ENCODE assay signal across 1 mouse cellular context in the genomic region with DNA sequence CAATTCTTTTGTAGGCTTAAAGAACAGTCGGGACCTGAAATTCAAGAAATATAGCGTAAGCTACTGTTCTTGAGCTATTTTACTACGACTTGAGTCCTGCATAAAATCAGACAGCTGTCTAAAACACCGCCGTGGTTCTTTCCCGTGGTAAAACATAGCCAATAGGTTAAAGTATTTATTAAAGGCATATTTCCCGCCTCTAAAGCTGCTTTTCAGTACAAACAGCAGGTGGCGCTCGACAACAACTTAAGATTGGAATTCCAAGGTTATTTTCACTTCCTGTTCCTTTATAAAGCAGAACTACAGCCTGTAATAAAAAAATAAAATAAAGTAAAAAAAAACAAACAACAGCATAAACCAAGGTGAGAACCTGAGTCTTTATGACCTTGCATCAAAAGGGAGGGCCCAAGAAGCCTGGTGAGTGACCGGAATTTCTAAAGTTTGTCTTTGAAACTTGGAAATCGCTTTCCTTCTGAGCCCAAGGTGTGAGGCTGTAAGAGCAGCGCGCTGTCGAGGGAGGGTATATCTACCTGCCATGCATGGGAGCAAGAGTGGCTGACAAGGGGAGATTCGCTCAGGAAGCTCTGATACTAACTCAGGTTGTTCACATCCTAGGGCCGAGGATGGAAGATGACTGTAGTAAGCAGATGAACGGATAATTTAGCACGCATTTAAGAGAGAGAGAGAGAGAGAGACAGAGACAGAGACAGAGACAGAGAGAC.
TF ChIP-seq lines count a peak whose summit lies in the region.

No protein-coding gene starts in this region.

TF ChIP-seq in CH12.LX, 34 proteins besides CTCF, POLR2A, EP300 and RAD21 (continued from another document):
- TF ChIP-seq ZNF384 (IDR thresholded peaks at IDR 0.05; ENCODE audit: low read depth, low read length), result peak; percentile 77
- TF ChIP-seq ZMIZ1 (IDR thresholded peaks at IDR 0.05; ENCODE audit: low read depth, low read length), result no peak
- TF ChIP-seq MXI1 (IDR thresholded peaks at IDR 0.05; ENCODE audit: low read depth, low read length), result no peak
- no peak for TF ChIP-seq MAX (IDR thresholded peaks at IDR 0.05; ENCODE audit: low read length)
- TF ChIP-seq PAX5 (IDR thresholded peaks at IDR 0.05; ENCODE audit: low read length), result no peak
- TF ChIP-seq SIN3A (IDR thresholded peaks at IDR 0.05; ENCODE audit: low read length), result peak; percentile 47; the same call in 1 of the 2 replicates
- no peak for TF ChIP-seq UBTF (IDR thresholded peaks at IDR 0.05; ENCODE audit: low read depth, low read length)
- TF ChIP-seq ZC3H11A (IDR thresholded peaks at IDR 0.05; ENCODE audit: low read depth, low read length), result peak; percentile 64
- no peak for TF ChIP-seq ETS1 (conservative IDR thresholded peaks at IDR 0.05; ENCODE audit: low read depth, low read length)
- peak; percentile 76 for TF ChIP-seq IRF4 (IDR thresholded peaks at IDR 0.05; ENCODE audit: low read depth, low read length)
- TF ChIP-seq MEF2A (IDR thresholded peaks at IDR 0.05; ENCODE audit: borderline replicate concordance, low read depth, low read length), result no peak
- TF ChIP-seq HCFC1 (IDR thresholded peaks at IDR 0.05; ENCODE audit: low read depth, low read length), result no peak
- no peak for TF ChIP-seq CHD1 (IDR thresholded peaks at IDR 0.05; ENCODE audit: low read depth, low read length)
- no peak for TF ChIP-seq JUND (conservative IDR thresholded peaks at IDR 0.05; ENCODE audit: low read depth, low read length)
- peak; percentile 70 for TF ChIP-seq ELF1 (IDR thresholded peaks at IDR 0.05; ENCODE audit: low read depth, low read length)
- TF ChIP-seq GABPA (IDR thresholded peaks at IDR 0.05; ENCODE audit: insufficient replicate concordance, low read depth, low read length), result no peak
- TF ChIP-seq BHLHE40 (IDR thresholded peaks at IDR 0.05; ENCODE audit: low read depth, low read length), result no peak
- peak; percentile 93; the same call in 1 of the 2 replicates for TF ChIP-seq E2F4 (IDR thresholded peaks at IDR 0.05; ENCODE audit: insufficient replicate concordance, low read depth, low read length)
- no peak for TF ChIP-seq POLR2AphosphoS2 (IDR thresholded peaks at IDR 0.05; ENCODE audit: low read depth, low read length)
- TF ChIP-seq USF1 (IDR thresholded peaks at IDR 0.05; ENCODE audit: low read depth, low read length), result no peak
- TF ChIP-seq CHD2 (IDR thresholded peaks at IDR 0.05; ENCODE audit: low read length), result no peak
- no peak for TF ChIP-seq ZKSCAN1 (IDR thresholded peaks at IDR 0.05; ENCODE audit: borderline replicate concordance, low read depth, low read length)
- no peak for TF ChIP-seq KAT2A (IDR thresholded peaks at IDR 0.05; ENCODE audit: insufficient replicate concordance, low read length)
- TF ChIP-seq NRF1 (IDR thresholded peaks at IDR 0.05; ENCODE audit: low read depth, low read length), result no peak
